Mouse (Mus musculus): Measurements from ENCODE around the gene Ncf1. TPM values are rescaled to one million over a fixed set of nuclear protein-coding genes. Genes with fewer than 3 reads are reported as not detected.

Gene Ncf1
- polyA plus RNA-seq (2015; fragmentation: Nextera tagmentation; extraction: Ambion mirVana) = 2.5 and 4.2 TPM in 2 replicates

- H3K4me3 ChIP-seq (ENCODE audit: low read length) = no peak within 1 kb of the TSS
- ATAC-seq (ENCODE audit: low FRiP score, low TSS enrichment) = no peak
- H3K4me1 ChIP-seq (ENCODE audit: insufficient read depth, low read length) = peaks cover 33% of the 10 kb centered on the region
Observed at GRCm38 (mm10) chr5:134229391-134229790, at the start of gene Ncf1. Gene Ncf1 (minus strand): TSS chr5:134229625.

GRCm38 (mm10) chr5:134277109-134277508 lies 47.7 kb upstream of the Ncf1 start:
- Histone ChIP-seq H3K4me3 (ENCODE audit: low read length) (no peak overlapping the region), H3K9me3 (ENCODE audit: low read length) (no peaks in the 10 kb centered on the region), H3K27ac (ENCODE audit: low read length) (no peak overlapping the region), H3K27me3 (ENCODE audit: insufficient read depth, low read length) (no peaks in the 10 kb centered on the region), H3K4me1 (ENCODE audit: insufficient read depth, low read length) (no peaks in the 10 kb centered on the region), H3K9ac (replicated peaks; ENCODE audit: low read length) (no peak overlapping the region), H3K36me3 (ENCODE audit: insufficient read depth, low read length) (peaks cover 79% of the 10 kb centered on the region), H3K4me2 (replicated peaks; ENCODE audit: low read depth, low read length) (no peak overlapping the region)
- 92% methylated on average over 4 of the region's 4 CpGs for WGBS
- ATAC-seq (ENCODE audit: low FRiP score, low TSS enrichment) = no peak

More at GRCm38 (mm10) chr5:134229391-134229790, at the start of gene Ncf1:
- Histone ChIP-seq H3K4me2 (replicated peaks; ENCODE audit: low read depth, low read length) (no peak within 1 kb of the TSS), H3K9ac (replicated peaks; ENCODE audit: low read length) (no peak within 1 kb of the TSS), H3K27ac (ENCODE audit: low read length) (no peak within 1 kb of the TSS), H3K36me3 (ENCODE audit: insufficient read depth, low read length) (no peaks in the 10 kb centered on the region), H3K9me3 (ENCODE audit: low read length) (no peaks in the 10 kb centered on the region), H3K27me3 (ENCODE audit: insufficient read depth, low read length) (no peaks in the 10 kb centered on the region)
- WGBS = 92% methylated on average over 7 of the region's 7 CpGs

GRCm38 (mm10) chr5:134275556-134275955 lies 46.1 kb upstream of the Ncf1 start:
- no peak overlapping the region for H3K4me3 ChIP-seq (ENCODE audit: low read length)
- no peak overlapping the region for H3K9ac ChIP-seq (replicated peaks; ENCODE audit: low read length)
- peaks cover 84% of the 10 kb centered on the region for H3K36me3 ChIP-seq (ENCODE audit: insufficient read depth, low read length)
- no peak overlapping the region for H3K4me2 ChIP-seq (replicated peaks; ENCODE audit: low read depth, low read length)
- WGBS = 84% methylated on average over 10 of the region's 10 CpGs
- H3K27ac ChIP-seq (ENCODE audit: low read length) = no peak overlapping the region
- no peaks in the 10 kb centered on the region for H3K4me1 ChIP-seq (ENCODE audit: insufficient read depth, low read length)
- ATAC-seq (ENCODE audit: low FRiP score, low TSS enrichment) = no peak
- H3K27me3 ChIP-seq (ENCODE audit: insufficient read depth, low read length) = no peaks in the 10 kb centered on the region
- no peaks in the 10 kb centered on the region for H3K9me3 ChIP-seq (ENCODE audit: low read length)

- H3K4me3 ChIP-seq (ENCODE audit: low read length) = no peak overlapping the region
- H3K4me2 ChIP-seq (replicated peaks; ENCODE audit: low read depth, low read length) = no peak overlapping the region
- WGBS = 85% methylated on average over 11 of the region's 11 CpGs
- H3K9ac ChIP-seq (replicated peaks; ENCODE audit: low read length) = no peak overlapping the region
- peaks cover 82% of the 10 kb centered on the region for H3K36me3 ChIP-seq (ENCODE audit: insufficient read depth, low read length)
- no peak for ATAC-seq (ENCODE audit: low FRiP score, low TSS enrichment)
- no peaks in the 10 kb centered on the region for H3K4me1 ChIP-seq (ENCODE audit: insufficient read depth, low read length)
- H3K9me3 ChIP-seq (ENCODE audit: low read length) = no peaks in the 10 kb centered on the region
- no peak overlapping the region for H3K27ac ChIP-seq (ENCODE audit: low read length)
- H3K27me3 ChIP-seq (ENCODE audit: insufficient read depth, low read length) = no peaks in the 10 kb centered on the region
Observed at GRCm38 (mm10) chr5:134275021-134275420, 45.6 kb upstream of the Ncf1 start.

GRCm38 (mm10) chr5:134273761-134274160 lies 44.3 kb upstream of the Ncf1 start:
- ATAC-seq (ENCODE audit: low FRiP score, low TSS enrichment) = no peak
- H3K27ac ChIP-seq (ENCODE audit: low read length) = no peak overlapping the region
- H3K36me3 ChIP-seq (ENCODE audit: insufficient read depth, low read length) = peaks cover 74% of the 10 kb centered on the region
- no peaks in the 10 kb centered on the region for H3K9me3 ChIP-seq (ENCODE audit: low read length)
- H3K4me3 ChIP-seq (ENCODE audit: low read length) = no peak overlapping the region
- 83% methylated on average over 8 of the region's 8 CpGs for WGBS
- no peak overlapping the region for H3K4me2 ChIP-seq (replicated peaks; ENCODE audit: low read depth, low read length)
- H3K4me1 ChIP-seq (ENCODE audit: insufficient read depth, low read length) = no peaks in the 10 kb centered on the region
- no peak overlapping the region for H3K9ac ChIP-seq (replicated peaks; ENCODE audit: low read length)
- H3K27me3 ChIP-seq (ENCODE audit: insufficient read depth, low read length) = no peaks in the 10 kb centered on the region

DNA sequence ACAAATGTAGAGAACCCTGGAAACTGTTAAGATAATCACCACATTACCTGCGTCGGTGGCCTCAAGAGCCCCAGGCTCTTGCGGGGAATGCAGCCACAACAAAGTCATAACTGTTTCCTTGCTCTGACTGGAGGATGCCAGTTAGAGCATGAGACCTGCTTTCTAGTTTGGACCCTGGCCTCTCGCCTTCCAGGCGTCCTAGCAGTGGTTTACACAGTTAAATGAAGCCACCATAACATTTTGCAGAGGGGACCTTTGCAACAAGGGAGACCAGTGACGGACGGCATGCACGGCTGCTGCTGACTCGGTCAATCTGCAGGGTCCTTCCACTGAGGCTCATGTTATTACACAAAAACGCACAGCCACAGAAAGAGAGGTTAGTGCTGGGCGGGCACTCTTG lies 43.3 kb upstream of the Ncf1 start:
- Histone ChIP-seq H3K4me2 (replicated peaks; ENCODE audit: low read depth, low read length) (no peak overlapping the region), H3K27ac (ENCODE audit: low read length) (no peak overlapping the region), H3K9me3 (ENCODE audit: low read length) (no peaks in the 10 kb centered on the region), H3K4me1 (ENCODE audit: insufficient read depth, low read length) (no peaks in the 10 kb centered on the region), H3K27me3 (ENCODE audit: insufficient read depth, low read length) (no peaks in the 10 kb centered on the region), H3K4me3 (ENCODE audit: low read length) (no peak overlapping the region), H3K36me3 (ENCODE audit: insufficient read depth, low read length) (peaks cover 77% of the 10 kb centered on the region), H3K9ac (replicated peaks; ENCODE audit: low read length) (no peak overlapping the region)
- 78% methylated on average over 11 of the region's 11 CpGs for WGBS
- no peak for ATAC-seq (ENCODE audit: low FRiP score, low TSS enrichment)

GRCm38 (mm10) chr5:134271421-134271820 lies 42.0 kb upstream of the Ncf1 start:
- Histone ChIP-seq H3K4me2 (replicated peaks; ENCODE audit: low read depth, low read length) (no peak overlapping the region), H3K9ac (replicated peaks; ENCODE audit: low read length) (no peak overlapping the region), H3K4me1 (ENCODE audit: insufficient read depth, low read length) (no peaks in the 10 kb centered on the region), H3K27me3 (ENCODE audit: insufficient read depth, low read length) (no peaks in the 10 kb centered on the region), H3K4me3 (ENCODE audit: low read length) (no peak overlapping the region), H3K9me3 (ENCODE audit: low read length) (no peaks in the 10 kb centered on the region), H3K36me3 (ENCODE audit: insufficient read depth, low read length) (peaks cover 78% of the 10 kb centered on the region), H3K27ac (ENCODE audit: low read length) (no peak overlapping the region)
- 0 out of 2 replicates have a peak, but pooled peaks have one; percentile 37 for ATAC-seq (ENCODE audit: low FRiP score, low TSS enrichment)
- 84% methylated on average over 11 of the region's 11 CpGs for WGBS

DNA sequence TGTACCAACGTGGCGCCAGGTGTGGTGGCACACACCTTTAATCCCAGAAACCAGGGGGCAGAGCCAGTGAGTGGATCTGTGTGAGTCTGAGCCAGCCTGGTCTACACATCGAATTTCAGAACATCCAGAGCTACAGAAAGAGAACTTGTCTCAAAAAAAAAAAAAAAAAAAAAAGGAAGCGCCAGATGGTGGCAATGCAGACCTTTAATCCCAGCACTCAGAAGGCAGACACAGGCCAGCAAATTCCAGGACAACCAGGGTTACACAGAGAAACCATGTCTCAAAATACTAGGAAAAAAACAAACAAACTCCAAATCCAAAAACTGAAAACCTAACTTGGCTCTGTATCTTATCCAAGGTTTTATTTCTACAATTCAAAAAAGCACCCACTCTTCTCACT lies 41.1 kb upstream of the Ncf1 start:
- H3K9me3 ChIP-seq (ENCODE audit: low read length) = no peaks in the 10 kb centered on the region
- ATAC-seq (ENCODE audit: low FRiP score, low TSS enrichment) = no peak
- no peak overlapping the region for H3K4me2 ChIP-seq (replicated peaks; ENCODE audit: low read depth, low read length)
- no peak overlapping the region for H3K4me3 ChIP-seq (ENCODE audit: low read length)
- 94% methylated on average over 4 of the region's 4 CpGs for WGBS
- H3K4me1 ChIP-seq (ENCODE audit: insufficient read depth, low read length) = no peaks in the 10 kb centered on the region
- H3K27me3 ChIP-seq (ENCODE audit: insufficient read depth, low read length) = no peaks in the 10 kb centered on the region
- H3K9ac ChIP-seq (replicated peaks; ENCODE audit: low read length) = no peak overlapping the region
- peaks cover 80% of the 10 kb centered on the region for H3K36me3 ChIP-seq (ENCODE audit: insufficient read depth, low read length)
- no peak overlapping the region for H3K27ac ChIP-seq (ENCODE audit: low read length)

DNA sequence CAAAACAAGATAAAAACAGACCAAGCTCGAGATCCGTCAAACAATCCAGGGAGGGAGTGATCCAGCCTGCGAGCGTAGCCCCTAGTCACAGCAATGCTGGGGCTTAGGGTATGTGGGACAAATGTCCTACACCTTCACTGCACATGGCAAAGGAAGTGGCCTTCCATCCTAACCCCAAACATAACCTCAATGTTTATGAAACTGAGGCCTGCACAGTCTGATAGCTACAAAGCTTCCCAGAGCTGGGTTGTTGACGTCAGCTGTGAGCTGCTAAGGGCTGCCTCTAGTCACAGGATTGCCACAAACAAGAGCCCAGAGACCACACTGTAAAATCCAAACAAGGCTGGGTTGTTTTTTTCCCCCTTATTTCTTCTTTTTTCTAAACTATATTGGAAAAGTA lies 40.3 kb upstream of the Ncf1 start:
- Histone ChIP-seq H3K4me2 (replicated peaks; ENCODE audit: low read depth, low read length) (no peak overlapping the region), H3K9me3 (ENCODE audit: low read length) (no peaks in the 10 kb centered on the region), H3K4me3 (ENCODE audit: low read length) (no peak overlapping the region), H3K36me3 (ENCODE audit: insufficient read depth, low read length) (peaks cover 81% of the 10 kb centered on the region), H3K27ac (ENCODE audit: low read length) (no peak overlapping the region), H3K27me3 (ENCODE audit: insufficient read depth, low read length) (no peaks in the 10 kb centered on the region), H3K9ac (replicated peaks; ENCODE audit: low read length) (no peak overlapping the region), H3K4me1 (ENCODE audit: insufficient read depth, low read length) (no peaks in the 10 kb centered on the region)
- 79% methylated on average over 5 of the region's 5 CpGs for WGBS
- no peak for ATAC-seq (ENCODE audit: low FRiP score, low TSS enrichment)

GRCm38 (mm10) chr5:134268751-134269150 lies 39.3 kb upstream of the Ncf1 start:
- Histone ChIP-seq H3K9me3 (ENCODE audit: low read length) (no peaks in the 10 kb centered on the region), H3K27me3 (ENCODE audit: insufficient read depth, low read length) (no peaks in the 10 kb centered on the region), H3K4me1 (ENCODE audit: insufficient read depth, low read length) (no peaks in the 10 kb centered on the region), H3K4me3 (ENCODE audit: low read length) (no peak overlapping the region), H3K36me3 (ENCODE audit: insufficient read depth, low read length) (peaks cover 82% of the 10 kb centered on the region), H3K9ac (replicated peaks; ENCODE audit: low read length) (no peak overlapping the region), H3K27ac (ENCODE audit: low read length) (no peak overlapping the region), H3K4me2 (replicated peaks; ENCODE audit: low read depth, low read length) (no peak overlapping the region)
- 95% methylated on average over 8 of the region's 8 CpGs for WGBS
- no peak for ATAC-seq (ENCODE audit: low FRiP score, low TSS enrichment)

All from kidney, embryonic 16.5 days (tissue).